Mouse (Mus musculus) megakaryocyte, embryonic 14.5 days (primary cell): ENCODE results near the gene Hbb-bs.

ENCODE experiments used
- FLI1 ChIP-seq: IDR thresholded peaks from 2 replicates; pipeline ENCODE4 v1.6.1; 2012; ENCODE audit warnings: low read length, inconsistent platforms, mixed read lengths
- GATA1 ChIP-seq: IDR thresholded peaks from 3 replicates; pipeline ENCODE4 v1.6.1; 2012; ENCODE audit warnings: mixed read lengths, low read length, inconsistent platforms, borderline replicate concordance

DNA sequence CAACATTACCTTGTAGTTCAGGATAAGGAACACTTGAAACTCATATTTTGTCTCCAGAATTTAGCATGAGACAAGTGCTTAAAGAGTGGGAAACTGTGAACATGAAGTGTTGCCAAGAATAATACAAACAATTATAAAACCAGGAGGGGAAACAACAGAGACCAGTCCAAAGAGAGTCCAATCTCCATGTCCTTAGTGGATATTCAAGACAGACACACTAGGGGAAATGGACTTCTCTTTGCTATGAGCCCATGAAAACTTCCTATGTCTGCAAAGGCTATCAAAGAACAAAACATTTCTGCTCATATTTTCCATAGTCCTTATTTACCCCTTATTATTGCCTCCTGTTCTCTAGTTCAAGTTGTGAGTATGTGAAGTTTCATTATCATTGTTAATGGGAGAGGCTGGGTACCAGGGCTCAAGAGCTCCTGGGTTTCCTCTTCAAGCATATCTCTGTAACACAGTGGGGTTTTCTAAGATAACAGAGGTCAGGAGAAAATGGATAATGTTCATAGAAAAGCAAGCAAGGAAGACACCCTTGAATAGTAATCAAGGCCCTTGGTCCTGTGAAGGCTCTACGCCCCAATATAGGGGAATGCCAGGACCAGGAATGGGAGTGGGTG, 16.6 kb downstream of the Hbb-bs start:
- no peak for TF ChIP-seq GATA1
- TF ChIP-seq FLI1 = no peak
